Mouse (Mus musculus) neural tube, postnatal 0 days (tissue): ENCODE measurements around the gene Tubgcp6. TPM values are rescaled to one million over a fixed set of nuclear protein-coding genes. Genes with fewer than 3 reads are reported as not detected.

Source experiments
- microRNA-seq: library from miRNA; unstranded; fragments of <30 nt; microRNA quantifications from one replicate; pipeline ENCODE4, GENCODE M21; 2016
- polyA plus RNA-seq: library from polyadenylated mRNA; unstranded; fragments of >200 nt; fragmentation: Nextera tagmentation; extraction: Ambion mirVana; gene quantifications from 2 replicates; pipeline ENCODE4 v1.2.1, GENCODE M21; 2015

The Tubgcp6 gene
- polyA plus RNA-seq, result 8.1 and 13.9 TPM in 2 replicates

GRCm38 (mm10) chr15:89122649-89123366 is at the start of gene Tubgcp6:
Gene Tubgcp6, minus strand, starts transcription at chr15:89123112.

DNA sequence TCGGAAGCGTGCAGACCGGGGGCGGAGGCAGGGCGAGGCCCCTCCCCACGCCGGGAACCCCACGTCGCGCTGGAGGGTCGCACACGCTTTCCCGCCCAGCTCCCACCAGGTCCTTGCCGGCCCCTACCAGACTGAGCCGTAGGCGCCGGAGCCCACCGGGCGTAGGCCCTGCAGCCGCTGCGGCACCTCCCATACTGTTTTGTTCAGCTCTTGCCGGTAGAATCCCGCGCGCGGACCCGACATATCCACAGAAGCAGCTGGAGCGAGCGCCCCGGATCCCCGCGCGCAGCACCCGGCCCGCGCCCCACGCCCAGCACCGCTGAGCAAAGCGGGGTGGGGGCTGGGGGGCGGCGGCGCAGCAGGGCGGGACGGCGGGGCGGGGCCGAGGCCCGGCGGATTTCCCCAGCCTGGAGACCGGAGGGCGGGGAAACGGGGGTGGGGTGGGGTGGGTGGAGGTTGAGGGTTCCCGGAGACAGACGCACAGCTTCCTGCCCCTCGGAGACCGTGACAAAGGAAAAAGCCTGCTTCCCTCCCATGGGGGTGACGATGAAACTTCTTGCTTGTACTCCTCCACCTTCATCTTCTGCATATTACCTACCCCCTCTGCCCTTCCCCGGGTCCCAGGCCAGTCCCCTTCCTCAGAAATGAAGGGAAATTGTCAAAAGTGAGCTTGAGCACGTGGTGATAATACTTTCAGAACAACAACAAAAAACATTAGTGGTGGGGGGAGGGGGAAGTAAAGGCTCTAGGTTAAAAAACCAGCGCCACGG is 26.5 kb upstream of the Tubgcp6 start, which contains the start of gene Mapk11:
Gene Mapk11 (minus strand): TSS at position 358 of the 770 bp plus-strand sequence.

GRCm38 (mm10) chr15:89140659-89141252 is 17.8 kb upstream of the Tubgcp6 start, which contains the start of gene Mapk12:
Gene Mapk12, minus strand, starts transcription at chr15:89140703.

GRCm38 (mm10) chr15:89128382-89129350 is 5.8 kb upstream of the Tubgcp6 start, which contains the start of gene Hdac10:
Gene Hdac10, minus strand, starts transcription at chr15:89128700.

GRCm38 (mm10) chr15:89088607-89089247 is 34.2 kb downstream of the Tubgcp6 start, which contains the start of gene Selenoo:
Gene Selenoo, plus strand, starts transcription at chr15:89089084.

DNA sequence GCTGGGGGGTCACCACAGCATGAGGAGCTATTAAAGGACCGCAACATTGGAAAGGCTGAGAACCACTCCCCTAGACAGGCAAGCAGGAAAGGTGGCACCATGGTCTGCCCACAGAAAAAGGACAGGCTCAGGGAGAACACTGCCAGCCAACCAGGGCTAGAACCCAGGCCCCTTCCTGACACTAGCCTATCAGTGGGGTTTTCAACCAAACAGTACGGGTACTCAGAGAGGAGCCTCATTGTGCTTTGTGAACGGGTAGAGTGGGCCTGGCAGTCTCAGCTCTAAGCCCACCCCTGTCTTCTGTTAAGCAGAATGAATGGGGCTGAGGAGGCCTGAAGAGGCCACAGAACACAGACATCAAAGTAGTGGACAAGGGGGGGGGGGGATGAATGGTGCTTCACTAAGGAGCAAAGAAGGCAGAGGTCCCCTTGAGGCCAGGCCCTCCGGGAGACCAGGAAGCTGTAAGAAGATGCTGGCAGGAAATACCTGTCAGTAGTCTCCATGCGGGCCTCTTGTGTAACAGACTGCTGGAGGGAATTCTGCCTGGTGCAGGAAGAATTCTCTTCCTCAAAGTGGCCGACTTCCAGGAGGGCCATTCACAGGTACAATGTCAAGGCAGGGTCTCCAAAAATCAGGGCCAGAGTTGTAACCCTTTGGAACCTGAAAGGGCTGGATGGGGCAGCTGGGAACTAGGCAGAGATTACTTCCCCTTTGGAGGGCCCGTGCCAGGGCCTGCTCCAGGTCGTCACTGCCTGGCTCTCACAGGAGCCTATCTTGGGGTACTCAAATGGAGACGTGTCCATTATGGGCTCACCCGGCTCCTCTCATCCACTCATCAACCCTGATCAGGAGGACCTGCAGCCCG is 48.1 kb downstream of the Tubgcp6 start, which contains the start of gene Trabd:
Gene Trabd (plus strand): TSS at position 512 of the 865 bp plus-strand sequence.

GRCm38 (mm10) chr15:89059161-89059931 is 63.6 kb downstream of the Tubgcp6 start, which contains the start of gene Panx2:
Gene Panx2, plus strand, starts transcription at chr15:89059734.

Small RNA genes lying within 50 kb of the gene (microRNA-seq; reads per million reads assigned to microRNA genes)
- gene Mir7118, result not detected

Other genes with a start within 250 kb of the Tubgcp6 start
- gene Ttll8, start 168.7 kb downstream of the Tubgcp6 start, polyA plus RNA-seq, result 0.19 and 0.23 TPM in 2 replicates
- gene Mlc1, start 144.1 kb downstream of the Tubgcp6 start, polyA plus RNA-seq, result 67.4 and 69.0 TPM in 2 replicates
- gene Mov10l1, start 140.2 kb downstream of the Tubgcp6 start, polyA plus RNA-seq, result not detected in 2 replicates
- 13.4 and 14.9 TPM in 2 replicates for gene Panx2, start 63.4 kb downstream of the Tubgcp6 start, polyA plus RNA-seq
- 29.1 and 35.5 TPM in 2 replicates for gene Trabd, start 48.0 kb downstream of the Tubgcp6 start, polyA plus RNA-seq
- gene Selenoo, start 34.0 kb downstream of the Tubgcp6 start, polyA plus RNA-seq, result 21.0 and 22.3 TPM in 2 replicates
- gene Hdac10, start 5.6 kb upstream of the Tubgcp6 start, polyA plus RNA-seq, result 19.1 and 23.8 TPM in 2 replicates
- 4.0 and 5.5 TPM in 2 replicates for gene Mapk12, start 17.6 kb upstream of the Tubgcp6 start, polyA plus RNA-seq
- gene Mapk11, start 26.5 kb upstream of the Tubgcp6 start, polyA plus RNA-seq, result 12.0 and 15.0 TPM in 2 replicates
- 40.8 and 51.5 TPM in 2 replicates for gene Plxnb2, start 57.7 kb upstream of the Tubgcp6 start, polyA plus RNA-seq
- 58.4 and 74.1 TPM in 2 replicates for gene Dennd6b, start 73.4 kb upstream of the Tubgcp6 start, polyA plus RNA-seq
- 65.8 and 68.3 TPM in 2 replicates for gene Ppp6r2, start 88.4 kb upstream of the Tubgcp6 start, polyA plus RNA-seq
- 74.8 and 96.2 TPM in 2 replicates for gene Sbf1, start 192.2 kb upstream of the Tubgcp6 start, polyA plus RNA-seq
- not detected in 2 replicates for gene Adm2, start 199.6 kb upstream of the Tubgcp6 start, polyA plus RNA-seq
- gene Miox, start 211.3 kb upstream of the Tubgcp6 start, polyA plus RNA-seq, result not detected in 2 replicates
- 28.3 and 29.6 TPM in 2 replicates for gene Lmf2, start 232.5 kb upstream of the Tubgcp6 start, polyA plus RNA-seq
- gene Ncaph2, start 232.6 kb upstream of the Tubgcp6 start, polyA plus RNA-seq, result 76.3 and 87.7 TPM in 2 replicates